Mouse (Mus musculus) monocyte, adult 59 days (primary cell): ENCODE results near the gene Gm43302. TPM values are rescaled to one million over a fixed set of nuclear protein-coding genes. Genes with fewer than 3 reads are reported as not detected.

Experiments used
- total RNA-seq, 2 experiments: library from RNA; stranded (reverse); gene quantifications; one replicate each; pipeline ENCODE4 v1.2.4; 2023

Gm43302 gene
- under 1 TPM in 1 of 2 experiments, not detected in 1; 0.31 TPM for total RNA-seq

GRCm38 (mm10) chr5:105293226-105294165 is at the start of gene Gm43302, which contains the start of gene Gbp6:
Gm43302 (minus strand) TSS chr5:105293695.
Gbp6 (minus strand) TSS chr5:105293698.

GRCm38 (mm10) chr5:105239483-105240047 is 53.9 kb downstream of the Gm43302 start, which contains the start of gene Gbp10:
Gbp10 (minus strand) TSS chr5:105239533.

Other genes with a start within 250 kb of the Gm43302 start
- 10 to 100 TPM; 66.2 to 75.1 TPM for gene Gbp9, start 154.2 kb downstream of the Gm43302 start, total RNA-seq
- gene Gbp8, start 154.2 kb downstream of the Gm43302 start, total RNA-seq, result 10 to 100 TPM; 44.9 to 53.0 TPM
- gene Gbp4, start 154.1 kb downstream of the Gm43302 start, total RNA-seq, result 10 to 100 TPM; 21.0 to 21.9 TPM
- under 1 TPM; 0.21 to 0.92 TPM for gene Gbp10, start 54.2 kb downstream of the Gm43302 start, total RNA-seq
- 1 to 10 TPM; 2.2 to 3.0 TPM for gene Gbp6, start within 50 bp of the Gm43302 start, total RNA-seq
- gene Lrrc8b, start 122.1 kb upstream of the Gm43302 start, total RNA-seq, result 10 to 100 TPM; 26.0 to 28.2 TPM
- 100 to 1,000 TPM; 135 to 147 TPM for gene Lrrc8c, start 225.7 kb upstream of the Gm43302 start, total RNA-seq